Mouse (Mus musculus) heart, adult 8-10 months (tissue): ENCODE data around the gene Ntf3. TPM values are rescaled to one million over a fixed set of nuclear protein-coding genes. Genes with fewer than 3 reads are reported as not detected.

Experiments
- DNase-seq: peaks from one replicate; pipeline ENCODE4 v3.0.0; 2022; ENCODE audit warnings: low spot score
- total RNA-seq, 4 experiments: library from RNA; stranded (reverse); gene quantifications; 2 replicates each; pipeline ENCODE4 v1.2.4; 2022

Gene Ntf3
- total RNA-seq, 4 experiments from 2014 or later: 2.2 to 5.3 (median 3.9) TPM

GRCm38 (mm10) chr6:126106051-126106797 is 60.5 kb downstream of the Ntf3 start:
- DNase-seq: peak; percentile 85

DNA sequence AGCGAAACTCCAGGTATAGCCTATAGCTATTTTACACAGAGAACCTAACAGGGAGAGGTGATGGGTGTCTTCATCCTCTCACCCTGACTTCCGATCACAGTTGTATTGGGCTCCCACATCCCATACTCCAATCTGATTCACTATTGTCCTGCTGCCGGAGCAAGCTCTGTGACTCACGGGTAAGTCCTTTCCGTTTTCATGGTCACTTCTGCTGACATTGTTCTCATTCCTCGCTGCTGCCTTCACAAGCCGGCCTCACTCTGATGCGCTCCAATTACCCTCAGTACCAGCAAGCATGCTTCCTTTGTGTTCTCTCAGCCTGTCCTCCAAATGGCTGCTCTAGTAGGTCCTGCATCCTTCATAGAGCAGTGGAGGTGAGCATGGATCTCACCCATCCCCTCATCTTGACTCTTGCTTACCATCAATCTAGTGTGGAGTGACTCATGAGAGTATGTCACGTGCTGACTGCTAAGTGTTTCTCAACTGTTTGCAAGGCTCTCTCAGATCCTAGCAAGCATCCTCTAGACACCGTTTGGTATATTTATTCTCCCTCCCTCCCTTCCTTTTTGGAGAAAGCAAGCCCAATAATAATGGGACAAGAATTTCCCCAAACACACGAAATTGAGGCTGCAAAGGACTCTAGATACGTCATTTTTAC is 61.5 kb downstream of the Ntf3 start:
- no peak for DNase-seq

DNA sequence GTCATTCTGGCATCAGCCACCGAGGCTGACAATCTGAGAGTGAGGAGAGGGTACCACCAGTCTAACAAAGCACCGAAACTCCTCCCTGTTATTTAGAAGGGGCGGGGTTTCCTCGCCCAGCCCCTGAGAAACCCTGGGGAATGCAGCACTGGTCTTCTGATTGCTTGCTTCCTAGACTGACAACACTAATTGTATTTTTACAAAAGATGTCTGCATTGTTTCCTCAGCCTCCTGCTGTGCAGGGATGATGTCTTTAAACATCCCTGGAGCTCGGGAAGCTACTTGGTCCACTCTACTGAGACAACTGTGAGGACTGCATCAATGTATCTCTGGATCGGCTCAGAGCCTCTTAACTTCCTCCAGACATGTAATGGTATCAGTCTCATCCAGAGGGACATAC is 64.1 kb downstream of the Ntf3 start:
- no peak for DNase-seq

DNA sequence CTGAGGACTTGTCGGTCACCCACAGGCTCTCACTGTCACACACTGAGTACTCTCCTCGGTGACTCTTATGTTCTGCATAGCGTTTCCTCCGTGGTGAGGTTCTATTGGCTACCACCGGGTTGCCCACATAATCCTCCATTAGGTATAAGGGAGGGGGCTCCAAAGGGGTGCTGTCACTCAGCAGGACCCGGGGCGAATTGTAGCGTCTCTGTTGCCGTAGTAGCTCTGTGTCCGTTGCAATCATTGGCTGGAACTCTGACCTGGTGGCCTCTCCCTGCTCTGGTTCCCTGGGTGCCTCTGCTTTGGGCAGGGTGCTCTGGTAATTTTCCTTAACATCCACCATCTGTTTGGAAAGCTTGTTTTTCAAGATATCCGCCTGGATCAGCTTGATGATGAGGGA is 64.7 kb downstream of the Ntf3 start:
- no peak for DNase-seq

DNA sequence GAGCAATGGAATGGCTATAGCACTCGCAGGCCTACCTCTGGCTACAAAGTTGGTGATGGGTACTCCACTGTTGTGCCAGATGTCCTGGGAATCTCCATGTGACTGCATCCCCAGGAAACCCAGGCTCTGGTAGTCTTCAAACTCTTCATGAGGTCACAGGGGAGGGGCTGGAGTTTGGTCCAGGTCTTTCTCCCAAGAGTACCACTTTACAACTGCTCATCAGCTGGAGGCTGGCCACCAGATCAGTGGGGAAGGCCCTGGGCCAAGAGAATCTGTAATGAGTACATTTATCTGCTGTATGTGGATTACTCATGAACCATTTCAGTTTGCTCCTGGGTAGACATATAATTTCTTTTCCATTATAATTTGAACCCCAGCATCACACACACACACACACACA is 66.1 kb downstream of the Ntf3 start:
- no peak for DNase-seq

- no peak for DNase-seq
Measured at GRCm38 (mm10) chr6:126097471-126097870, 69.2 kb downstream of the Ntf3 start.

GRCm38 (mm10) chr6:126096085-126096484 is 70.6 kb downstream of the Ntf3 start:
- peak; percentile 53 for DNase-seq

DNA sequence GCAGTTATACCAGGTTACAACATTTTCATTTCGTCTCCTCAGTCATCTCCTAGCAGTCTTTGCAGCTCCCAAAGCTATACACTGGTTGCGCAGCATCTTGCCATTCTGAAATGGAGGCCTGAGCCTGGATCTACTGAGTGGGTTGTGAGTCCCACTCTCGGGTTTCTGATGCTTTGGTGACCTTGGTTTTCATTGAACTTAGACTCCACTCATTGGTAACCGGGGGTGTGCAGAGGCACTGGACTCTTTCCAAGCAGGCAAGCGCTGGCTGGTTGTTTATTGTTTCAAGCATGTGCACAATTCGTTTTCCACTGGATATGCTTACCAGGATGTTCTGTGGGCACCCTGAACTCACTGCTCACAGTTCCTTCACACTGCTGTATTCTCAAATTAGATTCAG is 71.7 kb downstream of the Ntf3 start:
- no peak for DNase-seq

DNA sequence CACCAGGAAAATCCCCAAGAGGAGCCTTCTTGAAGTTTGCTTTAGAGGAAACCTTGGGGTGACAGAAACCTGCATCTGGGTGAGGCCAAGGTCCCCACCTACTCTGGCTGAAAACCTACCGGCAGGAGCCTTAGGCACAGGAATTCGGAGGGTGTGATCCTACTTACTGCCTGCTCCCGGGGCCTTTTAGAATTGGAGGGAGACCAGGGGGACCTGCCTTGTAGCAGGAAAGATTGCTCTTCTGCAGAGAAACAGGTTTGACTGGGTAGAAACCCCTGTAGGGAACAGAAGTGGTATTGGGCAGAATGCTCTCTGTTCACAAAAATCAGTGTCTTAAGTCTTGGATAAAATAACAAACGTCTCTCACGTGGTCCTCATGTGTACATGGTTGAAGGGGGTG is 74.7 kb downstream of the Ntf3 start:
- DNase-seq: no peak

DNA sequence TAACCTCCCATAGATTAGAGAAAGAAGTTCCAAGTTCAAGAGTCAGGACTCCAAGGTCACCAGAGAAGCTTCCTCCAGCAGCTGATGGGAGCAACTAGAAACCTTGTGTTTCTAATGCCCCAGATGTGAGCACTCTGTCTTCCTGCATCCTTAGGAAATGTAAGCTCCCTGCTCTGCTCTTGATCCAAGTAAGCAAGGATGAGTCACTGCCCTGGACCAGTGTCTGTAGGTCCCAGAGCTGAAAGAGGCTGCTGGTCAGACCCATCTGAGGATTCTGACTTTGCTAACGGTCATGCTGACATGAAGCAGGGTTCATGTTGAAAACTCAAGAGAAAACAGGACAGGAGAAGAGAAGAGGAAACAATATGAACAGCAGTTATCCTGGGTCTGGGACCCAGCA is 76.6 kb downstream of the Ntf3 start:
- no peak for DNase-seq

- no peak for DNase-seq
Measured at GRCm38 (mm10) chr6:126088489-126089265, 78.0 kb downstream of the Ntf3 start.

- no peak for DNase-seq
Measured at GRCm38 (mm10) chr6:126086321-126086950, 80.3 kb downstream of the Ntf3 start.

GRCm38 (mm10) chr6:126080531-126080930 is 86.2 kb downstream of the Ntf3 start:
- no peak for DNase-seq

DNA sequence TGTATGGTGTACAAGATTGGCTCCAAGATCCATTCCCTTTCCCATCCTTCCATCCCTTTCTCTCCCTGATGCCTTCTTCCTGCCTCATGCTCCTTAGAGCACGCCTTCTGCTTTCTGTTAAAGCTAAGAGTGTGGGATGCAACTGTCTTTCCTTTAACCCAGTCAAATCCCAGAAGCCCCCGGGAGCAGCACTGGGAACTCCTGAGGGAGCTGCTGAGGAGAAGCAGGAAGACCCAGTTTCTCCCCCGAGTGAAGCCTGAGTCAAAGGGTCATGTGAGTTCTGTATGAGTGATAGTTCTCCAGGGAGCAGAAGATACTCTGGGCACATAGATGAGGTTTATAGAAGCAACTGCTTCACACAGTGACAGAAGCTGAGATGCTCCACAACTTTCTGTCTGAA is 109.0 kb downstream of the Ntf3 start:
- DNase-seq: no peak

DNA sequence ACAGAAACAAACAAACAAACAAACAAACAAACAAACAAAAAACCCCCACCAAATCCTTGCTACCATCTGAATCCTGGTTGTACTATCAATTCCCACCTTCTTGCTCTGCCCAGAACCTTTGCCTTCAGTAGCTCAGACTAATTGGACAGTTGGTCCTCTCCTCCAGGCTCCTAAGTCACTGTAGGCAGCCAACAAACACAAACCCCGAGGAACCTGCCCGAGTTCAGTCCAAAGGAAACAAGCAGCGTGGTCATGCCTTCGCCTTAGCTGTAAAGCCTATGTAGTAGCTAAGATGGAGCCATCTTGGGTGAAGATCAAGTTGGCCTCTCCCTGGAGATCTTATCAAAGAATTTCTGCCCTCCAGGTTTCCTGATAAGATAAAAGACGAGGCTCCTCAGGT is 113.6 kb downstream of the Ntf3 start:
- no peak for DNase-seq
